Mouse (Mus musculus): ENCODE data around the gene Cebpg. TPM values are rescaled to one million over a fixed set of nuclear protein-coding genes. Genes with fewer than 3 reads are reported as not detected.

The Cebpg gene
- total RNA-seq (2021), result 48.3 and 52.5 TPM in 2 replicates
- long read RNA-seq, full-length matches to known transcripts, result 54 of 61 reads
- long read RNA-seq, partial matches to known transcripts, result 0 of 61 reads
- long read RNA-seq, other reads (novel, unspliced or antisense), result 7 of 61 reads

DNA sequence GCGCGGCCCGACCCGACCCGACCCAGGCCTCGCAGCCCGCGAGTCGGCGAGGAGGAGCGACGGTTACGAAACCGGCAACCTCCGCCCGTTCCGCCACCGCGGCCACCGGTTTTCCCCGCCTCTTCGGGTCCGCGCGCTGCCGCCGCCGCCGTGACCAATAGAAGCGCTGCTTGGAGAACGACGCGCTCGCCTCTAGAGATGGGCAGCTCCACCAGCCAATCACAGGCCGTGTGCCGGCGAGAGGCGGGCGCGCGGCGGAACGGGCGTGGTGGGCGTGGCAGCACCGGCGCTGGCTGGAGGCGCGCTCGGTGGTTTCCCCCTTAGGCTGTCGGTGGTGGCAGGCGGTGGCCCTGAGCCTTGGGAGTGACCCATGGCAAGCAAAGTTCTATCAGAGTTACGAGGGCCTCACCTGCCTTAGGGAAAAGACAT lies at the start of gene Cebpg:
Gene Cebpg, minus strand, starts transcription at position 138 of the 429 bp plus-strand sequence.
- peak; percentile 97 for DNase-seq

DNA sequence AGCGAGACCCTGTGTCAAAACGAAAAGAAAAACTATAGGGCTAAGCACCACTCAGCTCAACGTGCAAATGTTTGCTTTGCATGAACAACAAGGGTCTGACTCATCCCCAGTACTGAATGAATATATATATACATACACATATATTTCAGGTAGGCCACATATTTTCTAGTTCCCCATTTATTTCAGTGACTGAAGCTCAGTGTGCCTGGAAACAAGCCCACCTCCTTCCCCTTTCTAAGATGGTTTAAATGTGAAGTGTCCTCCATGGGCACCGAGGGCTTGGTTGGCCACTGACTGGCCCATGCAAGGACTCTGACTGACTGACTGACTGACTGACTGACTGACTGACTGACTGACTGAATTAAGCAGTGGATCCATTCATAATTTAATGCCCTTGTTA lies 43.2 kb upstream of the Cebpg start:
- DNase-seq, result no peak

DNA sequence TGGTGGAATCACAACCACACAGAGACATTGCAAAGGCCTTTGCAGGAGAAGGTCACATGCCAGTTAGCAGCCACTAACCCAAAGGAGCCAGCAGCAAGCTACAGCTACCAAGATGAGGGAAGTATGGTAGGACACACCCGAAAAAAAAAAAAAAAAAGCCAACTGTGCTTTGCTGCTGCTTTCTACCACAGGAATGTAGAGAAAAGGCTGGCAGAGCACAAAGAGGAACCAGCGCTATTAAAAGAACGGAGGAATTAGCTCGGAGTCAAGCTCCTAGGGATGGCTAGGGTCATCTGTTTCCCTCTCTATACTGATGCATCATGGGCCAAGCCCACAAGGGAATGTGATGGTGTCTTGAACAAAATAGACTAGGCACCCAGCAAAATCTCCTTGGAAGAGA lies 42.4 kb upstream of the Cebpg start:
- DNase-seq, result no peak

DNA sequence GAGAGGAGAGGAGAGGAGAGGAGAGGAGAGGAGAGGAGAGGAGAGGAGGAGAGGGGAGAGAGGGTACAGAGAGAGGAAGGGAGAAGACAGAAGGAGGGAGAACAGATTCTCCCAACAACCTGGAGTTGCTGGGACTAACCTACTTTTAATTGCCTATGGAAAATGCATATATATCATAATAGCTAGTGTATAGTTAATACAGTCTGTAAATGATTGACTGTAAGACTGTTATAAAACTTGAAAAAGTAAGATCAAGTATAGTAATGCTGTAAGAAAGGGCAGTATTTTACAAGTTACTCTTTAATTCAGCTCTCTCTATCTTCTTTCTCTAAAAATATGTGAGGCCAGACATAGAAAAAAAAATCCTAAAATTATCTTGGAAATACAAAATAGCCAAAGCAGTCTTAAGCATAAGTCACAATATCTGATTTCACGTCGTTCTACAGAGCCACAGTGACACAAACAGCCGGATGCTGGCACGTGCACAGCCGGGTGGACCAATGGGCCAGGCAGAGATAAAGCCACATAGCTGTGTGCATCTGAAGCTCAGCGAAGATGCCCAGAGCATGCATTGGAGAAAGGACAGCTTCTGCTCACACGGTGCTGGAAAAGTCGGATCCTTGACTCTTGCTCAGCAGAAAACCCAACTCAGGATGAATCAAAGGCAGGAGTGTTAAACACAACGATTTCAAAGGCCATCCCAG lies 38.8 kb upstream of the Cebpg start:
- no peak for DNase-seq

DNA sequence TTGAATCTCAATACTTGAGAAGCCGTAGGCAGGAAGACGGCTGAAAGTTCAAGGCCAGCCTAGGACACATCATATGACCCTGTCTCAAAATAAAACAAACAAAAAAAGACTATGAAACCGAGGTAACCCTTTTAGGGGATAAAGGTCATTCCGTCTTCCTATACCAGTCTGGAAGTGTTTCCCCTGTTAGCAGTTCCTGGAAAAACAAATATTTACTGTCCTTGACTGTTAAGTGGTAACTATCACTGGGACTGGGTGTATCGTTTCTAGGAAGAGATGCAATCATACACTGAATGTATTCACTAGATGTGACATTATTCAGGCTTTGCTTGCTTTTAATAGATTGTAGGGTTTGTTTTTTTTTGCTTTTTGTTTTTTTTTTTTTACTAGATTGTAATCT lies 34.2 kb upstream of the Cebpg start:
- no peak for DNase-seq

DNA sequence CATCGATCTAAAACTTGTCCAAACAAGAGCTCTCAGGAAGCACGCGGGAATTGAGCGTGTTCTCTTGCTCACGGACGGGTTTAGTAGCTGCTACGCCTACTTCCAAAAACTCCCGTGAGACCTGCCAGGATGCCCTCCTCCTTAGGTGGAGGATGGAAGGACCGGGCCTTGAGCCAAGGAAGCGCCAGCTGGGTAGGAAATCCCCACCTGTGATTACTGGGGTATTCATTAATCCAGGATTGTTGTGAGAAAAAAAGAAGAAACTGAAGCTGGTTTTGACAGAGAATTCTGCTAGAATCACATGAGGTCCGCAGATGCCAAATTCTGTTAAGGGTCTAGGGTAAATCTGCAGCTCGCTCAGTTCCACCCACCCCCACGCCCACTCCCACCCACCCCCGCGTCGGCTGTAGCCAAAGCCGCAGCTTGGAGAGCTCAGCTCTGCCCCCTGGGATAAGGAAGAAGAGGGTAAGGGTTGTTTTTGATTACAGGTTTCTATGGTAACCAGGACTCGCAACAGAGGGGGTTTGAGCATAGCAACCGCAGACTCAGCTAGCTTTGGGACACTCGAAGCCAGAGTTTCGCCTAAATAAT lies 30.0 kb upstream of the Cebpg start:
- DNase-seq, result no peak

DNA sequence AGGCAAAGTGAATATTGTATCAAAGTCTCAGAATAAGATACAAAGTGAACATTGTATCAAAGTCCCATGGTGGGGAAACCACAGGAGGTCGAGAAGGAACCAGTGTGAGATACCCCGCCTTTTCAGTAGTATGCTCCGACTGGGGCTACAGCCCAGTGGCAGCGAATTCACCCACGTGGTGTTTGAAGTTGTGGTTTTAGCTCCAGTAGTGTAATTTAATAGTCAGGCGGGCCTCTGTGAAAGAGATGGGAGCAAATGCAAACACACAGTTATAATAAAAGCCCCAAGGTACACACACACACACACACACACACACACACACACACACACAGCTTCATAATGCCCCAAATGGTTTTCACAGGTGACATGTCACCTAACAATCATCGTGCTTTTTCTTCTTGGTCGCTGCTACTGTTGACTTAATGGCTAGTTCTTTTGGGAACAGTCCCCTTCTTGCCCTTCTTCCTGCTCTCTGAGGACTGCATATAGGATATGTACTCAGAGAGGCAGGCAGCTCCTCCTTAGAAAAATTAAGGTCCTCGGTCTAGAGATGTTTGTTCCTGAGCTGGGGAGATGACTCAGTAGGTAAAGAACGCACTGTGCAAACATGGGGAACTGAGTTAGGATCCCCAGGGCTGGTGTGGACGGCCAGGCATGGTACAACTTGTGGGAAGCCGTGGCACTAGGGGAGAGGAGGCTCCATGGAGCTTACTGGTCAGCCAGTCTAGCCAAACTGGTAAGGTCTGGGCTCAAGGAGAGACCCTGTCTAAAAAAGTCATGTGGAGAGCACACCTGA lies 28.4 kb upstream of the Cebpg start:
- no peak for DNase-seq

DNA sequence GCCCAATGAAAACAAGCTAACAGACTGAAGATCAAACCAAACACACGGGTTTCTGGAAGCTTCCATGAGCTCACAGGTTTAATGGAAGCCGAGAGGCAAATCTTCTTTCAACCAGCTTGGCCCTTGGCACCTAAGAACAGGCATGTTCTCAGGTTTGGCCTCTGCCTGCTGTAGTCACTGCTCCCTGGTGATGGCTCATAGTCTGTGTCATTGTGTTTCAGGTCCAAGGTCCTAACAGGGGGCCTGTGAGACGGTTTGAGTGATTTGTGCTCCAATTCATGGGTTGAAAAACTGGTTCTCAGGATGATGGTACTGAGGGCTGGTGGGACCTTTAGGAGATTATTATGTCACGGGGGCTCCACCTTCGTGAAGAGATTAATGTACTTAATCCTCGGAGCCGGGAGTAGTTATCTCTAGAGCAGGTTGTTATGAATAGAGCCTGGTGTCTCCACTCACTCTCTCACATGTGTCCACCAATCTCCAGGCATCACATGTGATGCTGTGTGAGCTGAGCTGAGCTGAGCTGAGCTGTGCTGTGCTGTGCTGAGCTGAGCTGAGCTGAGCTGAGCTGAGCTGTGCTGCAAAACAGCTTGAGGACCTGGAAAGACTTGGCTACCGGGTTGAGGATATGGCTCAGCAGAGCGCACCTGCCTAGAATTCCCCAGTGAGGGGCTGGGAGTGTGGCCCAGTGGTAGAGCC lies 25.2 kb upstream of the Cebpg start:
- DNase-seq, result no peak

DNA sequence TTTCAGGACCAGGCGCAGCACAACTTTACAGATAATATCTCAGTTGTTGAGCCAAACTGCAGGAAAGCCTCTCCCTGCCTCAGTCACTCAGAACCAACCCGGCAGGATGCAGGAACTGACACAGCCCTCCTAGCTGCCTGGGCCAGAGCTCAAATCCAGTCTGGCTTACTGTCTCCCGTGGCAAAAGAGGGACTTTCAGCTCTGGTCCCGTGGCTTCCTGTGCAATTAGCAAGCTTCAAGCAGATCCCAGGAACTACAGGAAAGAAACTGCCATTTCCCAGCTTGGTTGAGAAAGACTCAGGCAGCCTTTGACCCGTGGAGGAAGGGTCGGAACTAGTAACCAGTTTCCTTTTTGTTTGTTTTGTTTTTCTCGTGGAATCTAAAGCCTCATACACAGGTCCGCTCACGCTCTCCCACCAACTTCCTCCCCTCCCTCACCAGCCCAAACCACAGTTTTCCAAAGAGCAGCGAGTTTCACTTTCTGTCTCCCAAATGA lies 24.5 kb upstream of the Cebpg start:
- peak; percentile 27 for DNase-seq

DNA sequence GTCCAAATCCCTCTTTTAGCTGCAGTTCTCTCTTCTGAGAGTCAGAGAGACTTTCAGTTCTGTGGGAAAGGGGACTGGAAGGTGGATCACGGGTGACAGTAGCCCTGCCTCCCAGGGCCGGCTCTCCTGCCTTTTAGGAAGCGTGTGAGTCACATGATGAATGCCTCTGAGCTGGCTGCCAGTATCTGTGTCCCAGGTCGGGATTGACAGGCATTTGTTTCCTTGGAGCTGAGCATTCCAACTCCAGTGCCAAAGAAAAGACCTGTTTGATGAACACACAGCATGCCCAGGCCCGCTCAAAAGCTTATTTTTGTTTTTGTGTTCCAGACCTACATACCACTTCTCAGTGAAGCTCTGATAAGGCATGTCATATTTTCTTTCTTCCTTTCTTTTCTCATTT lies 20.3 kb upstream of the Cebpg start:
- peak; percentile 65 for DNase-seq

DNA sequence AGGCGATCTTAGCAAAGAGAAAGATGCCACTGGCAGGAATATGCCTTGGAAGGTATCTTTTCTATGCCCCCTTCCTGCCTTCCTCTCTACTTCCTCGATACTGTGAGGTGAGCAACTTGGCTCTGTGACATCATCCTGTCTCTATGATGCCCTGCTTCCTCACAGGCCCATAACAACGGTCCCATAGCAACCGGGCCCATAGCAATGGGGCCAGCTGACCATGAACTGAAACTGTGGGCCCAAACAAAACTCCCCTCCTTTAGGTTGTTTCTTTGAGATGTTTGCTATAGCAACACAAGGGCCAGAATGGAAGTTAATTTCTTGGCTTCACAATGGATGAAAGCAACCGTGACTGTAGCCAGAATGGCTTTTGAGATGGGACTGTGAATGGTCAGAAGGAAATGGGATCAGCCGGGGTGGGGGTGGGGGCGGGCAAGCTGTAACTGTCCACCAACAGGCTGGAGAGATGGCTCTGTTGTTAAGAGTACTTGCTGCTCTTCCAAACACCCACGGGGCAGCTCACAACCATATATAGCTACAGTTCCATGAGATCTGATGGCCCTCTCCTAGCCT lies 10.4 kb upstream of the Cebpg start:
- DNase-seq, result no peak

DNA sequence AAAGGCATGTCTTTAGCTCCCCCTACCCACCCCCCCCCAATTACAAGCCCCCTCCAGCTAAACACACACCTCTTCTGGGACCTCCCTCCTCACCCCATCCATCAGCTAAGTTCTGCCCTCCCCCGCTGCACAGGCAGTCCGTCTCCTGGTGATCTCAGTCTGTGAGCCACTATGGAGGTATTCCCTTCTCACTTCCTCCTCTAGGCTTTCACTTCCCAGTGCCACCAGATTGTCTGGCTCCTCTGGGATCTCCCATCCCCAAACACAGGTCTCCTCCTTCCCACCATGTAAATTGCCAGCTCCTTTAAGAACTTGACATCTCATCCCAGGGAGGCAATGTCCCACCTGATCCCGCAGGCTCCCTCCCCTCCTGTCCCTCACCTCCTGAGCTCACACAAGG lies 9.6 kb upstream of the Cebpg start:
- no peak for DNase-seq

DNA sequence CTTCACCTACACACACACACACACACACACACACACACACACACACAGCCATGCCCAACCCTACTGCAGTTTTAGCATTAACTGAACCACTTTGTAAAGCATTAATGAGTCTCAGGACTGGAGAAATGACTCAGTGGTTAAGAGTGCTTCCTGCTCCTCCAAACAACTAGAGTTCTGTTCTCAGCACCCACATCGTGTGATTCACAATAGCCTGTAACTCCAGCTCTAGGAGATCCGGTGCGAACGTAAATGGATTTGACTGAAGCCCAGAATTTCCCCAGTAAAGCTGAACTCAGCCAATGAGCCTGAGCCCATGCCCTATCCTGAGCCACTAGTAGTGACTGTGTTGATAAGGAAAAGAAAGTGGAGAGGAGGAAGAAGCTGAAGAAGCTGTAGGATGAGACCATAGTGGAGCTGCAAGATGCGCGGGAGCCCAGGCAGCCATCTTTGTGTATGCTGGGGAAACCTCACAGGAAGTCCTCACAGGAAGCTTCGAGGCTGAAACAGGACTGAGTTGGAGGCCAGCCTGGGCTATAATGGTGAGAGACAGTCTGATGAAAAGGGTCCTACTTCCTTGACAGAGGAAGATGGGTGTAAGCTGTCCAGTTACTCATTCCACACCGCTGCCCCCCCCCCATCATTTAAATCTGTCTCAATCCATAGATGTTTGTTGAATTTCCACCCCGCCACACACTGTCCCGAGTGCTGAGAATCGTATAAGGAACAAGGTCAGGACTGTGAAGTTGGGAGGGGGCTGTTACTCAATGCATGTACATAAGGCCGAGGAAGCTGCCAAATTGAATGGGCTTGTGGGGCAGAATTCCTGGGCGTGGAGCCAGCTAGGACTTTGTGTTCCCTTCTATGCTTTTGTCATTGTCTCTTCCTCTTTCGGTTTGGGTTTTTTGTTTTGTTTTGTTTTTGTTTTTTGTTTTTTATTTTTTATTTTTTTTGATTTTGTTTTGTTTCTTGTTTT lies 8.2 kb upstream of the Cebpg start:
- DNase-seq, result peak; percentile 36

DNA sequence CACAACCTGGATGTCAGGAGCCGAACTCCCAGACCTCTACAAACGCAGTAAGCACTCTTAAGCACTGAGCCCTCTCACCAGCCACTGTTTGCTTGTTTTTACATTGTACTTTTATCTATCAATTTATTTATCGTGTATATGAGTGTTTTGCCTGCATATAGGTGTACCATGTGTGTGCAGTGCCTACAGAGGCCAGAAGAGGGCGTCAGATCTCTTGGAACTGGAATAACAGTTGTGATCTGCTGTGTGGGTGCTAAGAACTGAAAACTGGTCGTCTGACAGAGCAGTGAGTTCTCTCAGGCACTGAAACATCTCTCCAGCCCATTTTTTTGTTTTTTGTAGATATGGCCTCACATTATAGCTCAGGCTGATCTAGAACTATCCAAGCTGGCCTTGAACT lies 3.1 kb upstream of the Cebpg start:
- DNase-seq, result no peak

DNA sequence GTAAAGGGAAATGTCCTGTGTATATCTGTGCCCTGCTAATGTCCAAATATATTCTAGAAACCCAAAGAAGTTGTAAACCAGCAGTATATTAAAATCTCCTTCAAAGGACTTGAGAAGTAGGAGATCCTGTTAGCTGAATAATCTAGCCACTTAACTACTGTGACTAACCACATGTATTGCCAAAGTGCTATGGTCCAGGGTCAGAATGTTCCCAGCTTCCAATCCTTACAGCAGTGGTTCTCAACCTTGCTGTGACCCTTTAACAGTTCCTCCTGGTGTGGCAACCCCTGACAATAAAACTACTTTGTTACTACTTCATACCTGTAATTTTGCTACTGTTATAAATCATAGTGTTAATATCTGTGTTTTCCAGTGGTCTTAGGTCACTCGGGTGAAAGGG lies 2.0 kb upstream of the Cebpg start:
- DNase-seq, result no peak

DNA sequence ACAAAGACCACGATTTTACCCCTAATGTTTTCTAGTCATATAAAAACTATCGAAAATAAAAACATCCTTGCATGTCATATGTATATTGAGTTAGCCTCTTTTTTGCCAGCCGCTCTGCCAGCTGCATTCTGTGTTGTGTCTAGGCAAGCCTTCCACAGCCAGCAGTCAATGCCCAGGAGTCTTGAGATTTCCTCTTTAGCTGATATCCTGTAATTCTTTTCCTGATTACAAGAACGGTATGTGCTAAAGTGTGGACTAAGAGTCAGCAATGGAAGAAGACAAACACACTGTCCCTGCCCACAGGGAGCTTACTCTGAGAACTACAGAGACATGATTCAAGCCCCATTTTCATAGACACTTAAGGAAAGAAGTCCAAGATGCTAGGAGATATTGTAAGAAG lies 1.2 kb upstream of the Cebpg start:
- no peak for DNase-seq

DNA sequence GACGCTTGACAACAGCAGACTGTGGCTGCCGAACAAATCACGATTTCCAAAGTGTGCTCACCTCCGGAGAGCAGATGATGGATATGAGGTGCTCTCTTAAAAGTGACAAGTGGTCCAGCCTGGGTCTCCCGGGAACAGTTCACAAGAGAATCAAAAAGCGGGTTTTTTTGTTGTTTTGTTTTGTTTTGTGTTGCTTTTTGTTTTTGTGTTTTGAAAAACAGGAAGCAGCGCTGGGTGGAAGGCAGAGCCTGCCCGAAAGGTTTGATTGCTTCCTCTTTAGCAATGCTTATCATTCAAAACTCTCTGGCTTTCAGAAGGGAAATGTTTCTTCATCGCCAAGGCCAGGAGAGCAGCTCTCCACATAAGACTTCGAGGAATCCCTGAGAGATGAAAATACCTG lies 626 bp upstream of the Cebpg start:
- DNase-seq, result no peak

DNA sequence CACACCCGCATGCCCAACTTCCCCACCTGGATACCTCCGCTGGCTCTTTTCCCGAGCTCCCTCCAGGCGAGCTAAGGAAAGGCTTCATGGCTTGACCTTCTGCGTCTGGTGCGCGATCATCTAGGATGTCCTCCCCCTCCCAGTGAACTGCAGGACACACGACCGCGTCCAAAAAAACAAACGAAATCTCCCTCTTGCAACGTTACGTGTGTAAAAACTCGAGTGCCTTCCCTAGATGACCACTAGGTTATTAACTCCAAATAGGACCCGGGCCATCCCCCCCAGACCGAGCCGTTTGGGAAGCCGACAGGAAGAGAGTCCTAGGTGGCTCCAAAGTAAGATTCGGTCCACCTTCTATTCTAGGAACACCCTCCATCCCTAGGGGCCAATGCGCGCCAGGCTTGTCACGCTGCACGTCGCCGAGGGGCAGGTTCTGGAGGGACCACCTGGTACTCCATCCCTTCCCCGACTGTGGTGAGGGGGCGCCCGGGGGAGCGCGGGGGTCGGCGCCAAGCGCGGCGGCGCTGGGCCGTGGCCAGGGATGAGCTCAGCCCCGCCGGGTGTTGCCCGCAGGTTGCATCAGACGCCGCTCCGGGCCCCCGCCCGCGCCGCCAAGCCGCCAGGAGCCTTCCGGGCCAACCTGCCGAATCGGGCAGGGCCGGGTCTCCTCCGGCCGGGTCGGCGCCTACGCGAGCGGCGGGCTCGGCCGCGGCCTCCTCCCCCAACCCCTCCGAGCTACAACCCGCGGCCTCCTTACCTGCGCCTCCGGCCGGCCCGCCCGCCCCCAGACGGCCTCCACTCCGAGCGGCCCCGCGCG lies 546 bp downstream of the Cebpg start:
- DNase-seq, result peak; percentile 70

DNA sequence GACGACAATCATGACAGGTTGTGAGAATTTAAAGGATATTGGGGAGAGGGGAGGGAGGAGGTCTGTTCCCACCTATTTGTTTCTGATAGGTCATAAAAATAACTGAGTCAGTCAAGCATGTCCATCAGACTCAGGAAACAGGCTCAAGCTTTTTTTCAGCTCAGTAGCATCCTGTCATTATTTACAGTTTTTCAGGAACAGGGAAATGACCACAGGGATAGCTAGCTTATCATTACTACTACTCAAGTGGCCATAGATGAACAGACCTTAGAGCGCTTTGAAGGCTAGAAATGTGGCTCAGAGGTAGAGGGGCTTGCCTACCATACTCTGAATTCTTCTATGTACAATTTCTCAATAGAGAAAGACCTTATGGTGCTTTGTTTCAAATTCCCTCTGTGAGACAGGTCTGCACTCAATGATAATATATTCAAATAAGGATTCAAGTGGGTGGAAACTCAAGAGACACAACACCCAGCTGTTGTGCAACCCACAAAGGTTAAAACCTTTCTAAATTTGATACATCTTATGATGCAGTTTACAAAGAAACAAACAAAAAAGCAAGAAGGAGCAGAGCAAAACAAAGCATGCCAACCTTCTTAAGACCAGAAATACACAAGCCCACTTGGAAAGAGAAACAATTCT lies 1.3 kb downstream of the Cebpg start:
- no peak for DNase-seq

Data from adrenal gland, postnatal 25 days (tissue).